Mouse (Mus musculus): ENCODE results near the gene Sept8. TPM values are rescaled to one million over a fixed set of nuclear protein-coding genes. Genes with fewer than 3 reads are reported as not detected.

Gene Sept8
- total RNA-seq, 1 experiment from 2014 or later, result 39.0 TPM

DNA sequence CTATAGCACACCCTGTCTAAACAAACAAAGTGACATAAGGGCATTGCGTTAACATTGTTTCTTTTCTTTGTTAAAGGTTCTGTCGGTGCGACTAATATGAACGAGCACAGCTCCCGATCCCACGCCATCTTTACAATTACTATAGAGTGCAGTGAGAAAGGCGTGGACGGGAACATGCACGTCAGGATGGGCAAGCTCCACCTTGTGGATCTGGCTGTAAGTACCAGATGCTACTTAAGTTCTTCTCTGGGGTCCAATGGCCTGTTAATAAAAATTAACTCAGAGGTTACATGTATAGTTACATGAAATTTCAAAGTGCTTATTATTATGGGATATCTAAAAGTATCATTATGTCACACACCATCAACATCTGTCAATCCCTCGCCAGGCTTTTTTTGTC is 64.1 kb downstream of the Sept8 start:
- no peak for DNase-seq

DNA sequence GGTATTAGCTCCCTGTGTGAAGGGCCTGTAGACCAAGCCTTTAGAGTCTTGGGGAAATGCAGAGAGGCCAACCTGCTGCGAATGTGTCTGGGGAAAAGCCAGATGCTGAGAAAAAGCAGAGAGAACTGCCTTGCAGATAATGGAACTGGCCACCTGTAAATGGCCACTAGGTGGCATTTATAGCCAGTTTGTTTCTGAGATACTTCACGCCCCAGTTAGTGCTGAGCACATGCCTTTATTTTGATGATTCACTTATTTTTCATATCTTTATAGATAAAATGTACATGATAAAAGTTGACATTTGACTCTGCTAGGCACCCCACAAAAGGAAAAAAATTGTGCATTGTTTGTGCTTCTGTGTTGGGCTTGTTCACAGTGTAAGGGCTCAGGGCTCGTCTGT is 65.8 kb downstream of the Sept8 start:
- no peak for DNase-seq

DNA sequence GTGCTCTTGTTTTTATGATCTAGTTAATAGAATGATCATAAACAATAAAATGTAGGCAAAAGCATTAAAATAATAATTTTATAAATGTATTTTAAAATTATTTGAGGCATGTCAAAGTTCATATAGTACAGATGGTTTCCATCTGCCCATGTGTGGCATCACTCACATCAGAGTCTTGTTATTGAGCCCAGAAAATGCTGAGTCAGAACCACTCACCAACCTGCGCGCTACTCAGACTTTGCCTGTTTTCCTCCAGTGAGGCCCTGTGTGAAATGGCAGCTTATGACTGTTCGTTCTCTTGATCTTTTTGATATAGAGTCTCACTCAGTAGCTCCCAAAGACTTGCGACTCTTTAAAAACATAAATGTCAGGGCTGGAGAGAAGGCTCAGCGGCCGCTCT is 66.5 kb downstream of the Sept8 start:
- no peak for DNase-seq

DNA sequence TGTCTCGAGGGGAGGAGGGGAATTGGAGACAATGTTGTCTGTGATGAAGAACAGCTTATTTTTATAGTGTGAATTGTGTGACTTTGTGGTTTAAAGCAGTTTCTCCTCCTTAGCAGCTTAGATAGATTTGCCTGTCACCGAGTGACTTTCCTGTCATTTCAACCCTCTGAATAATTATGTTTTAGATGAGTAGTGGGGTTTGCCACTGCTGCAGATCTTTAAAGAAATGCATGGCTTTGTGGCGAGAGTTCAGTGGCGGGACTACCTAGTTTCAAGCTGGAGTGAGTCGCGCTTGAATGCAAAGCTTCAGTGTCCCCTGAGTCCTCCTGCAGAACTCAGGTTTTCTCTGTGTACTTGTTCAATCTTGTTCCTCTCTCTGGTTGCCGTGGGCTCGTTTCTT is 69.2 kb downstream of the Sept8 start:
- DNase-seq, result no peak

DNA sequence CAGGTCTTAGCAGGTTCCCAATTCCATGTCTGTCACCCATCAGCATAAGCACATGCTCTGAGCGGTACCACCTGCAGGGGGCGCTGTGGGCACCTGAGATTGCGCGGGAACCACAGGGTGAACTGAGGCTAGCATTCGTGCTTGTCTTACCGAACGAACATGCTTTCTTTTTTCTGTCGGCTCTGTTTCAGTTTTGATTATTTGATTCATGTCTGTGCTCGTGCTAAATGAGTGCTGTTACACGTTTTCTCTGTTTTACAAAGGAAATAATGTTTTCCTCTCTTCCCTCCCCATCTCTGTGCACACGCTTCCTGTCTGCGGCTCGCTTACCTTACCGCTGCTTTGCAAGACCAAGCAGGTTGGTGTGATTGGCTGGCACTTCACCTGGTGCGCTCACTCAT is 71.3 kb downstream of the Sept8 start:
- DNase-seq, result peak; percentile 66

DNA sequence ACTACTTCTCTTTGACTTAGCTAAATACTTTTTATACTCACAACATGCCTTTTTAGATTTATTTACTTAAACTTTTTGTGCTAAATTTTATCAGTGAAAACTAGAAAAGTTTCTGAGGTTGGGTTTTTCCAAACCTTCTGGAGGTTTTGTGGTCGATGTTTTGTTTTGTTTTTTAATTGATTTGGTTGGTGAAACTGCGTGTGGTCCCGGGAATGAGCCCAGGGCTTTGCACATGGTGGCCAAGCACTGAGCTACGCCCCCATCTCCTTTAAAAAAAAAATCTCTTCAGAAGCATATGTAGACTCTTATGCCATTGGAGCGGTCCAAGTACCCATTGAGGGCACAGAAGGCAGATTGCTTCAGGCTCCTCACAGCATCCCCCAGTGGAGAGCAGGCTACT is 72.1 kb downstream of the Sept8 start:
- no peak for DNase-seq

Other genes with a start within 250 kb of the Sept8 start
- 174 and 183 TPM in 2 replicates for gene Hspa4, start 218.8 kb upstream of the Sept8 start, total RNA-seq (2021)
- gene Zcchc10, start 194.6 kb upstream of the Sept8 start, total RNA-seq (2021), result 10.6 and 11.8 TPM in 2 replicates
- 168 and 172 TPM in 2 replicates for gene Aff4, start 168.4 kb upstream of the Sept8 start, total RNA-seq (2021)
- gene Leap2, start 96.1 kb upstream of the Sept8 start, total RNA-seq (2021), result 0.79 and 17.6 TPM in 2 replicates
- gene Uqcrq, start 88.4 kb upstream of the Sept8 start, total RNA-seq (2021), result 1,722 and 1,730 TPM in 2 replicates
- gene Gdf9, start 88.2 kb upstream of the Sept8 start, total RNA-seq (2021), result 1.2 and 3.6 TPM in 2 replicates
- not detected in 2 replicates for gene Gm10447, start 62.1 kb upstream of the Sept8 start, total RNA-seq (2021)
- gene Shroom1, start 62.1 kb upstream of the Sept8 start, total RNA-seq (2021), result 3.9 and 5.7 TPM in 2 replicates
- gene Gm9837, start 48.8 kb upstream of the Sept8 start, total RNA-seq (2021), result not detected in 2 replicates
- gene Gm9945, start 39.1 kb upstream of the Sept8 start, total RNA-seq (2021), result not detected in 2 replicates
- 0.68 and 1.1 TPM in 2 replicates for gene Sowaha, start 39.0 kb upstream of the Sept8 start, total RNA-seq (2021)
- gene Kif3a, start 48.1 kb downstream of the Sept8 start, total RNA-seq (2021), result 28.0 and 31.0 TPM in 2 replicates
- gene Il4, start 99.4 kb downstream of the Sept8 start, total RNA-seq (2021), result not detected in 2 replicates
- not detected in 2 replicates for gene Il13, start 115.4 kb downstream of the Sept8 start, total RNA-seq (2021)
- gene Rad50, start 188.1 kb downstream of the Sept8 start, total RNA-seq (2021), result 15.8 and 17.7 TPM in 2 replicates
- gene Il5, start 201.5 kb downstream of the Sept8 start, total RNA-seq (2021), result not detected in 2 replicates